Mouse (Mus musculus) heart, postnatal 0 days (tissue): ENCODE results near the gene Coa4.

Source experiments
- CTCF ChIP-seq: IDR thresholded peaks from 2 replicates; pipeline ENCODE4 v1.5.1; 2016; ENCODE audit warnings: antibody characterized with exemption, control low read depth, low read depth
- EP300 ChIP-seq: IDR thresholded peaks from 2 replicates; pipeline ENCODE4 v1.6.1; 2016; ENCODE audit warnings: antibody characterized with exemption, low read depth

- TF ChIP-seq CTCF (peak; percentile 95), EP300 (no peak)
These were observed 16.1 kb upstream of the Coa4 start for GRCm38 (mm10) chr7:100520663-100521285.
